ENCODE assay signal across 15 mouse cellular contexts in the genomic region with DNA sequence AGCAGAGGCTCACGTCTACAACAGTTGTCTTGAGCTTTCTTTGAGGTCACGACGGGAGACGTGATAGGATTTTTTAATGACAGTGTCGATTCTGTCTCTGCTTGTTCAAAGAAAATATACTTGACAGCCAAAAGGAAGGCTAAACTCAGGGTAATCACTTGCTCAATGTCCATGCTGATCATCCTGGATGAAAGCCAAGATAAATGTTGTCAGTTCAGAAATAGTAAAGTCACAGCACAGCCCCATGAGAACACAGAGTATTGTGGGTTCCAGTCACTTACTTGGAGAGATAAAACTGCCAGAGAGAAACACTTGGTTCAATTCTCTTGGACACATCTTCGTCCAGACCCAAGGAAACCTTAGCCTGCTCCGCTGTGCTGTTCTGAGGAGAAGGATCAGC.
"Had no signal": no experiment of that assay in that cellular context is flagged by ENCODE, and none has a peak within 500 bp of the region (broad histone marks: within the 10 kb centered on the region; RNA-seq: fewer than 3 reads in every experiment).

No protein-coding gene starts in this region.

- H3K27ac ChIP-seq: neural tube, embryonic 15.5 days; stomach, embryonic 15.5 days; stomach, postnatal 0 days had no signal

- DNase-seq: retina, postnatal 1 day; right cerebral cortex, adult 18-20 months; right cerebral cortex, postnatal 14 days; right cerebral cortex, postnatal 25 days; right cerebral cortex, postnatal 4 days; spleen, adult 18-20 months; thymus, adult 18-20 months; thymus, adult 2 months; thymus, postnatal 14 days; thymus, postnatal 25 days; thymus, postnatal 36 days; thymus, postnatal 4 days had no signal

- H3K9ac ChIP-seq: neural tube, embryonic 15.5 days; stomach, embryonic 15.5 days had no signal

- H3K4me3 ChIP-seq: neural tube, embryonic 15.5 days; stomach, embryonic 15.5 days had no signal

- H3K9me3 ChIP-seq: neural tube, embryonic 15.5 days; stomach, embryonic 15.5 days had no signal

- H3K27me3 ChIP-seq: neural tube, embryonic 15.5 days; stomach, embryonic 15.5 days had no signal

- H3K4me2 ChIP-seq: neural tube, embryonic 15.5 days; stomach, embryonic 15.5 days had no signal

- H3K4me1 ChIP-seq: stomach, embryonic 15.5 days had no signal
